Mouse (Mus musculus): Measurements from ENCODE around the gene Tmprss7. TPM values are rescaled to one million over a fixed set of nuclear protein-coding genes. Genes with fewer than 3 reads are reported as not detected.
A peak's percentile ranks its signal among the peaks of the same experiment; 100 is the strongest.

Gene Tmprss7
- total RNA-seq (2021) = not detected

DNA sequence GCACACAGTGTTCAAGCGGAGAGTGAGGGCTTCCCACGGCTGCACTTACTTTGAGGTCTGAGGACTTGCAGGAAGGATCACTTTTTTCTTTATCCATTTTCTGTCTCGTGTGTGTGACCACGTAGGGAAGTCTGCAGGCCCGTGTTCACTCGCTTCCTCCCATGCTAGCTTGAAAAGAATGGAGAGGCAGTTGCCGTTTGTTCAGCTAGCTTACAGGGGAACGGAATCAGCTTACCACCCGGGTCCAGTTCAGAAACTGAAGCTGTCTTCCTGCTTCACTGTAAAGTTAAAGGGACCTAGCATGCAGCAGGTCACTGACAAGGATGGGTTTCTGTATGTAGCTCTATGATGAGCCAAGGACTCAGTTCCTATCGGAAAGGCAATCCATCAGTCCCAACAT, at the start of gene Tmprss7:
TSS of gene Tmprss7 (minus strand) at position 101 of the 400 bp plus-strand sequence.
- no peak for DNase-seq

DNA sequence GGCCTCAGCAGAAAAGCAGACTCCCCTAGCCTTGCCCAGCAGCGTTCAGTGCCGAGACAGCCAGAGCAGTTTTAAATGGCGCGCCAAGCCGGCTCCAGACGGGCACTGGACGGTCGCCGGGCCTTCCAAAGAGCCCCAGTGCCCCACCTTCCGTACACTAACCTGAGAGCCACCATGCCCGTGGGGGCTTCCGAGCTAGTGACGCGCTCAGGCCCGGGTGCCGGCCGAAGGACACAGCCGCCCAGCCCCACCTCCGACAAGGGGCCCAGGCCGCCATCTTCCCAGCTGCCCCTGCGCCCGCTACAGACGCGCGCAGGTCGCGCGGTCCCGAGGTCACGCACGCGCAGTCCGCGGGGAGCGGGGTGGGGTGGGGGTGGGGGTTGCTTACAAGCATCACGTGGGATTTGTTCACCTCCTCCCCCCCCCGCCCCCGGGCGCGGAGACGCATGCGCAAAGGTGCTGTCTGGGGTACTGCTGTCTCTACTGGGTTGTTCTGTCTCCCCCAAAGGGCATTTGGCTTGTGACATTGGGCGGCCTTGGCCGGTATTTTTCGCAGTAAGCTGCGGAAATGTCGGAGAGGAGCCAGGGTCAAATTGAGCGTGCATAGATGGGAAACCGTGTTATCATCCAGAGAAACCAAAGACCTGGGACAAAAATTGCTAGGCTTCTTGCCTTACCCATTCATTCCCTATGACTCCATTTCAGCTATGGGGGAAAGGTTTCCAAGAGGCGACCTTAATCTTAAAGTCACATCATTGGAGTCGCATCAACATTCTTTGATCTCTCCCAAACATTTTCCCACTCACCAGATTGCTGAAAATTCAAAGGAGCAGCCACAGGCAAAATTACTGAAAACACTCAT, 49.4 kb upstream of the Tmprss7 start, which contains the start of gene Abhd10:
TSS of gene Abhd10 (minus strand) at position 341 of the 862 bp plus-strand sequence.
- peak; percentile 98 for DNase-seq

DNA sequence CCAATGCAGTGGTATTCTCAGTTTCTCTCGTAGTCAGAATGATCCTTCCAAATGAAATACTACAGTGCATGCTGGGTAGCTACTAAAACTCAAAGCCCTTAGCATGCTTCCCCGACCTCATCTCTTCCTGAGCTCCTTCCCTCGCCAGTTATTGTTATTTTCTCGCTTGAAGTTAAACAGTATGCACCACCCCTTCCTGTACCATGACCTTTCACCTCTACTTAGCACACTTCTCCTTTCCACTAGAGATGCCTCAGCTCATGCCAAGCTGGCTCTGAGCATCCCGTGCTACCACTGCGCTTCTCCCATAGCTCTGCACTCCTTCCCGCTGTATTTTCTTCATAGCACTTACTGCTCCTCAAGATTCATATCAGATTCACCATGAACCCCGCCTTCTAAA, 44.4 kb upstream of the Tmprss7 start:
- no peak for DNase-seq

DNA sequence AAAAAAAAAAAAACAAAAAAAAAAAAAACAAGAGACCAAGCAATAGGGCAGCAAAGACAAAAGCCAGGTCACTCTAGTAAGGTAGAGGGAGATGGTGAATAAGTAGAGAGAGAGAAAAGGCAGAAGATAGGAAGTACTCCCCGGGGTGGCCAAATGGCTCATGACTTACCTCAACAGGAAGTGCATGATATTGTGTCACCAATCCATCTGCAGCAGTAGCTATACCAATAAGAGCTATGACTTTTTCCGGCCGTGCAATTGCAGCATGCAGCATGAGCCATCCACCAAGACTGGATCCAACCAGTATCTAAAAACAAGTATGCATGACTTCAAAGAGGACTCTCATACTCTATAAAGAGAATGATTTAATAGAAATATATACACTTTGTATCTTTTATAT, 43.3 kb upstream of the Tmprss7 start:
- no peak for DNase-seq

GRCm38 (mm10) chr16:45729163-45729562, 35.7 kb upstream of the Tmprss7 start:
- no peak for DNase-seq

DNA sequence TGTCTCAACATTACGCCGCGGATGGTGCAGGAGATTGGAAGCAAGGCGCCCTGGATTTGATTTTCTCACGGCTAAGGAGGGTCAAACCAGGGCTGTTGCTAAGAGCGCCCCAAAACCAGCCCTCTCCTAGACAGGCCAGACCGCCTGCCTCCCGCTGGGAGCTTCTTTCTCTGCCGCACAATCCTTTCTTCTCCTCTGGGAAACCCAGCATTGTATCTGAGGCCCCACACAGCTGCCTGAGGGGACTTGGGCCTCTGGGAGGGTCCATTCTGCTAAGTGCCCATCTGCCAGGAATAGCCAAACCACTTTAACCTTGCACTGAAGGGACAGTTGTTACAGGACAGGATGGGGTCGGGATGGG, 31.3 kb upstream of the Tmprss7 start:
- no peak for DNase-seq

DNA sequence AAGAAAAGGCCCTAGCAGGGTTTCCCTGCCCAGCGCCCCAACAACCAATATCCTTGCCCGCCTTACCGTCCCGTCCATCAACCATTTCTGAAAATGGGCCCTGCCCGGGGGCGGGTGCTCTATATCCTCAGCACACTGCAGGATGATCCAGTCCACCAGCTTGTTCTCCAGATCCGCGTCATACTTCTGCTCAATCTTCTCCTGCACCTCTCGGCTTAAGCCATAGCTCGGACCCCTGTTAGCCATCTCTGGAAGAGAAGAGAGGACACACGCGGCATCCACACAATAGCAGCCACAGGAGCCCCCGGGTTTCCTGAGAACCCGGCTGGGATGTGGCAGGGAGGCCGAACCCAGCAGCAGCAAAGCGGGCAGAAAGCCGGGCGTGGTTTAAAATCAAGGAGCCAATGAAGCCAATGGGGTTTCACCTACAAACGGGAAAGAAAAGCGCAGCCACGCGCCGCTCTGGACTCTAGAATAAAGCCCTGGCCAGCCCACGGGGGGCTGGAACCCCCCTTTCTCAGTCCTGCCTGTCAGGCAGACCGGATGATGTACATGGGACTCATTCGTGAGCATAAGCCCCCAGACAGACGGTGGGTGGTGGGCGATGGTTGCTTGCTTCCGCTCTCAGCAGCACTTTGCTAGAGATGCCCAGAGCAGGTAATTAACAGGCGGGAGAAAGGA, 30.7 kb upstream of the Tmprss7 start, which contains the start of gene Tagln3:
TSS of gene Tagln3 (minus strand) at position 548 of the 681 bp plus-strand sequence.
- DNase-seq = peak; percentile 20

DNA sequence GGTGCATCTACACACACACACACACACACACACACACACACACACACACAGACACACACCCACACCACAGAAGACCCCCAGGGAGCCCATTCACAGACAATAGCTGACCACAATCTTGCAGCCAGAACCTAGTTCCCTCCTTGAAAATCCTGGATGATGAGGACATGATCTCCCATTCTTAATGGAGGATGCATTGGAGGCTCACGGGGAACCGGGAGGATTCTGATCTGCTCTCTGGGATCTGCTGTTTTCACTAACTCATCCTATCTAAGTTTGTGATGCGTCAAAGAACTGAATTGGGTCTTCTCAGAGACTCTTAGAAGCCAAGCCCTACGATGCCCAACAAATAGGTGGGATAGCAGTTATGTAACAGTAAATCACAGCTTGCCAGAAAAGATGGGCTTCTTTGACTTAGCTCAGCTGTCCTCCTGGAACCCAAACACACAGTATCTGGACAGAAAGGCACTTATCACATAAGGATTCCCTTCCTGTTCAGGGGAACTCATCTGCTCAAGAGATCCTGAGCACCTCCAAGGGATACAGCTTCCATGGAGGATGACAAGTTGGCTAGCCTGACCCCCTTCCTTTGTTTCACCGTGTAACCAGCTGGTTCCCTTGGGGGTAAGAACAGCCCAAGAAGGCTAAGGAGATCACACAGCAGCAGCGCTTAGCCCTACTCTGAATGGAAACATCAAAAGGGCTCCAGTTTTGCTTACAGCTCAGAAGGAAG, 29.9 kb upstream of the Tmprss7 start:
- no peak for DNase-seq

DNA sequence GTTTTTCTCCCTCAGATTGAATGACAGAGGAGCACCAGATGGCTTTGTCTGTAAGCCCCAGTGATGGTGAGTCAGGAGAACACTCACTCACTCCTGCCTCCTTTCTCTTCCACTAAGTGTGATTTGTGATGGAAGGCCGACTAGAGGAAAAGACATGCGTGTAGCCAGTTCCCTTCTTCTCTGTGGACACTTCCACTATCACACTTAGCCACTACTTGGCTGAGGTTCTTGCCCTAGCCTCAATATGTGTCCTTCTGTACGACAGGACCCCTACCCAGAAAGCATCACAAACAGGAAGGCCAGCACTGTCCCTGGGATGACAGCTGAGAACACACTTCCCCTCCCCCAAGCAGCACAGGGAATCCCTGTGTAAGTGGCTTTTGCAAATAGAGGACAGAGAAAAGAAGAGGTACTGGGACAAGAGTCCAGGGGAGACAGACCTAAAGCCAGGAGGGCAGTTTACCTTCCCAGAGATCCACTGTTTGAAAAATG, 29.0 kb upstream of the Tmprss7 start:
- no peak for DNase-seq

- DNase-seq = no peak
These were observed 26.7 kb upstream of the Tmprss7 start for GRCm38 (mm10) chr16:45720022-45720630.

- no peak for DNase-seq
These were observed 24.8 kb upstream of the Tmprss7 start for GRCm38 (mm10) chr16:45718296-45718695.

GRCm38 (mm10) chr16:45714489-45715150, 21.2 kb upstream of the Tmprss7 start:
- no peak for DNase-seq

DNA sequence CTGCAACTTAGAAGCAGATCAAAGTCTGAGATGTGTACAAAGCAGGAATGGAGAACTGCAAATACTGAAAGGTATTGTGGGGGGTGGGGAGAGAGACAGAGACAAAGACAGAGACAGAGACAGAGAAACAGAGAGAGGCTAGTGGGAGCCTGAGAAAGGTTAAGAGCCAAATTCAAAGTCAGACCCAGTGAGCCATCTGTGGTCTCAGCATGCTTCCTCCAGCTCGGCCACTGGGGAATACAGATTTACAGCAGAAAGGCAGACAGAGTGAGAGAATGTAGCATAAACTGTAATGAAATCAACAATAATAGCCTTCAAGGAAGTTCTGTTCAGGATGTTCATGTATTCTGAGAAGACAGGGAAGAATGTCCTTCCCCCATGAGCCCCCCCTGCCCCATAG, 20.4 kb upstream of the Tmprss7 start:
- no peak for DNase-seq

- DNase-seq = no peak
These were observed 19.8 kb upstream of the Tmprss7 start for GRCm38 (mm10) chr16:45713261-45713660.

- DNase-seq = no peak
These were observed 17.8 kb upstream of the Tmprss7 start for GRCm38 (mm10) chr16:45711263-45711662.

GRCm38 (mm10) chr16:45699301-45699700, 5.8 kb upstream of the Tmprss7 start:
- no peak for DNase-seq

DNA sequence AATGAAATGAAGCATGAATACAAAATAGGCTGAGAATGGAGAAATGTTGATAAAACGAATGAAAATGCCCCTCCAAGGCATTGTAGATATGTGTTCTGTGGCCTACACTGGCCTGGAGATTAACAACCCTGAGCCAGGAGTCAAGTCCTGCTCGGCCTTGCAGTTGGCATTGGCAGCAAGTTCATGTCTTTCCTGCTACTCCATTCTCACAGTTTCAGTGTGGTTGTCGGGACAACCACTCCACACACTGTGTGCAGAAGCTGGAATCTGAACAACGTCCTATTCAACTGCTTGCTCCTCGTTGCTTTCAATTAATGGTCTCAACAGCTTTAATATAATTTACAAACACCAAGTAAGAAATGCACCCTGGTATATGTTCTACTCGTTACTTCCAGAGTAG, 4.5 kb upstream of the Tmprss7 start:
- no peak for DNase-seq

- DNase-seq = no peak
These were observed 2.1 kb upstream of the Tmprss7 start for GRCm38 (mm10) chr16:45695445-45696160.

- no peak for DNase-seq
These were observed 607 bp downstream of the Tmprss7 start for GRCm38 (mm10) chr16:45692851-45693250.

GRCm38 (mm10) chr16:45690178-45690577, 3.3 kb downstream of the Tmprss7 start:
- no peak for DNase-seq

DNA sequence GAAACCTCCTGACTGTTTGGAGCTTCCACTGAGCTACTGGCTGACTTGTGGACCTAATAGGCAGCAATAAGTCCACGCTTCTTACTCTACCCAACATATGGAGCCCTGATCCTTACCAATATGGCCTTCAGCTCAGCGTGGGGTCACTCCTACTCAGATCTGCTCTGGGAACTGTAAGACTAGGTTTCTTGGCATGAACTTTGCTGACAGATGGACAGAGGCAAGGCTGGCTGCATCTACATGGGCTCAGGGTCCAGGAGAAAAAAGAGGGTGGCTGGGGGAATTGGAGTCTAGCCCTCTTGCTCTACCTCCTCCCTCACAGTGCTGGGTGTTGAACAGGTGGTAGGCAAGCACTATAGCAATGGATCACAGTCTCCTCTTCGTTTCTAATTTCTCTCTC, 6.6 kb downstream of the Tmprss7 start:
- DNase-seq = no peak
